Mouse (Mus musculus) kidney, postnatal 14 days (tissue): ENCODE data around the gene Prss23.
A peak's percentile ranks its signal among the peaks of the same experiment; 100 is the strongest.

Experiments
- DNase-seq: peaks from one replicate; pipeline ENCODE4 v3.0.0; 2022; ENCODE audit warnings: mixed read lengths

Prss23 gene

GRCm38 (mm10) chr7:89526731-89527429 lies at the start of gene Prss23:
TSS of gene Prss23 (minus strand) at chr7:89527187.
- no peak for DNase-seq

- DNase-seq: no peak
Measured at GRCm38 (mm10) chr7:89576127-89576526, 49.1 kb upstream of the Prss23 start.

- no peak for DNase-seq
Measured at GRCm38 (mm10) chr7:89564569-89564968, 37.6 kb upstream of the Prss23 start.

GRCm38 (mm10) chr7:89563501-89563900 lies 36.5 kb upstream of the Prss23 start:
- no peak for DNase-seq

GRCm38 (mm10) chr7:89562140-89562539 lies 35.2 kb upstream of the Prss23 start:
- DNase-seq: no peak

GRCm38 (mm10) chr7:89560939-89561338 lies 34.0 kb upstream of the Prss23 start:
- no peak for DNase-seq

GRCm38 (mm10) chr7:89559633-89560032 lies 32.6 kb upstream of the Prss23 start:
- peak; percentile 8 for DNase-seq

- no peak for DNase-seq
Measured at GRCm38 (mm10) chr7:89559105-89559504, 32.1 kb upstream of the Prss23 start.

- peak; percentile 30 for DNase-seq
Measured at GRCm38 (mm10) chr7:89558446-89559039, 31.6 kb upstream of the Prss23 start.

GRCm38 (mm10) chr7:89557056-89557455 lies 30.1 kb upstream of the Prss23 start:
- no peak for DNase-seq

- DNase-seq: no peak
Measured at GRCm38 (mm10) chr7:89556652-89557051, 29.7 kb upstream of the Prss23 start.

- DNase-seq: no peak
Measured at GRCm38 (mm10) chr7:89555170-89555569, 28.2 kb upstream of the Prss23 start.

- peak; percentile 23 for DNase-seq
Measured at GRCm38 (mm10) chr7:89554068-89554467, 27.1 kb upstream of the Prss23 start.

GRCm38 (mm10) chr7:89540976-89541375 lies 14.0 kb upstream of the Prss23 start:
- no peak for DNase-seq

GRCm38 (mm10) chr7:89539391-89539790 lies 12.4 kb upstream of the Prss23 start:
- no peak for DNase-seq

GRCm38 (mm10) chr7:89527430-89527856 lies 456 bp upstream of the Prss23 start:
- DNase-seq: no peak

GRCm38 (mm10) chr7:89523816-89524215 lies 3.2 kb downstream of the Prss23 start:
- DNase-seq: no peak

GRCm38 (mm10) chr7:89522170-89522569 lies 4.8 kb downstream of the Prss23 start:
- DNase-seq: no peak

- peak; percentile 87 for DNase-seq
Measured at GRCm38 (mm10) chr7:89517460-89518390, 9.3 kb downstream of the Prss23 start.

GRCm38 (mm10) chr7:89516551-89517459 lies 10.2 kb downstream of the Prss23 start:
- peak; percentile 47 for DNase-seq

GRCm38 (mm10) chr7:89511921-89512514 lies 15.0 kb downstream of the Prss23 start:
- no peak for DNase-seq

GRCm38 (mm10) chr7:89508672-89509071 lies 18.3 kb downstream of the Prss23 start:
- DNase-seq: no peak
